Mouse (Mus musculus): ENCODE results near the gene Zfhx3. TPM values are rescaled to one million over a fixed set of nuclear protein-coding genes. Genes with fewer than 3 reads are reported as not detected.

The Zfhx3 gene
- polyA plus RNA-seq, 1 experiment, result 2.5 TPM

- Histone ChIP-seq H3K4me3 (ENCODE audit: insufficient read depth, low read depth, low read length) (no peak overlapping the region), H3K36me3 (ENCODE audit: control insufficient read depth, insufficient read depth, low read length) (no peaks in the 10 kb centered on the region), H3K27me3 (replicated peaks; ENCODE audit: control insufficient read depth, insufficient read depth, low read length) (no peaks in the 10 kb centered on the region), H3K4me1 (ENCODE audit: control insufficient read depth, insufficient read depth, low read length) (no peaks in the 10 kb centered on the region), H3K27ac (ENCODE audit: insufficient read depth, low read depth, low read length) (no peak overlapping the region)
- DNase-seq, result no peak
- TF ChIP-seq POLR2A (IDR thresholded peaks at IDR 0.05; ENCODE audit: low read depth, low read length) (no peak), CTCF (conservative IDR thresholded peaks at IDR 0.05; ENCODE audit: insufficient read depth, insufficient read length, low read depth, low read length) (no peak)
- WGBS, result 49% methylated on average over 8 of the region's 8 CpGs
Observed at GRCm38 (mm10) chr8:108599003-108599402, 656.6 kb downstream of the Zfhx3 start.

- Histone ChIP-seq H3K27ac (ENCODE audit: insufficient read depth, low read depth, low read length) (no peak overlapping the region), H3K4me1 (ENCODE audit: control insufficient read depth, insufficient read depth, low read length) (no peaks in the 10 kb centered on the region), H3K27me3 (replicated peaks; ENCODE audit: control insufficient read depth, insufficient read depth, low read length) (no peaks in the 10 kb centered on the region), H3K36me3 (ENCODE audit: control insufficient read depth, insufficient read depth, low read length) (no peaks in the 10 kb centered on the region), H3K4me3 (ENCODE audit: insufficient read depth, low read depth, low read length) (peak overlapping the region; percentile 23; the same call in 1 of the 2 replicates)
- peak; percentile 23 for DNase-seq
- TF ChIP-seq CTCF (conservative IDR thresholded peaks at IDR 0.05; ENCODE audit: insufficient read depth, insufficient read length, low read depth, low read length), result no peak
- TF ChIP-seq POLR2A (IDR thresholded peaks at IDR 0.05; ENCODE audit: low read depth, low read length), result no peak
- 54% methylated on average over 6 of the region's 6 CpGs for WGBS
Observed at GRCm38 (mm10) chr8:108599558-108599957, 657.1 kb downstream of the Zfhx3 start.

- Histone ChIP-seq H3K4me3 (ENCODE audit: insufficient read depth, low read depth, low read length) (no peak overlapping the region), H3K4me1 (ENCODE audit: control insufficient read depth, insufficient read depth, low read length) (0 out of 2 replicates have a peak, but pooled peaks cover 5% of the 10 kb centered on the region), H3K27me3 (replicated peaks; ENCODE audit: control insufficient read depth, insufficient read depth, low read length) (no peaks in the 10 kb centered on the region), H3K36me3 (ENCODE audit: control insufficient read depth, insufficient read depth, low read length) (no peaks in the 10 kb centered on the region), H3K27ac (ENCODE audit: insufficient read depth, low read depth, low read length) (peak overlapping the region; percentile 75)
- 13% methylated on average over 5 of the region's 5 CpGs for WGBS
- TF ChIP-seq POLR2A (IDR thresholded peaks at IDR 0.05; ENCODE audit: low read depth, low read length) (no peak), CTCF (conservative IDR thresholded peaks at IDR 0.05; ENCODE audit: insufficient read depth, insufficient read length, low read depth, low read length) (no peak)
- no peak for DNase-seq
Observed at GRCm38 (mm10) chr8:108608678-108609077, 666.2 kb downstream of the Zfhx3 start.

- Histone ChIP-seq H3K27me3 (replicated peaks; ENCODE audit: control insufficient read depth, insufficient read depth, low read length) (no peaks in the 10 kb centered on the region), H3K4me3 (ENCODE audit: insufficient read depth, low read depth, low read length) (no peak overlapping the region), H3K36me3 (ENCODE audit: control insufficient read depth, insufficient read depth, low read length) (no peaks in the 10 kb centered on the region), H3K4me1 (ENCODE audit: control insufficient read depth, insufficient read depth, low read length) (0 out of 2 replicates have a peak, but pooled peaks cover 5% of the 10 kb centered on the region), H3K27ac (ENCODE audit: insufficient read depth, low read depth, low read length) (peak overlapping the region; percentile 86)
- DNase-seq, result no peak
- no peak for TF ChIP-seq POLR2A (IDR thresholded peaks at IDR 0.05; ENCODE audit: low read depth, low read length)
- no peak for TF ChIP-seq CTCF (conservative IDR thresholded peaks at IDR 0.05; ENCODE audit: insufficient read depth, insufficient read length, low read depth, low read length)
- 43% methylated on average over 5 of the region's 5 CpGs for WGBS
Observed at GRCm38 (mm10) chr8:108609114-108609513, 666.7 kb downstream of the Zfhx3 start.

- Histone ChIP-seq H3K4me1 (ENCODE audit: control insufficient read depth, insufficient read depth, low read length) (0 out of 2 replicates have a peak, but pooled peaks cover 5% of the 10 kb centered on the region), H3K27ac (ENCODE audit: insufficient read depth, low read depth, low read length) (no peak overlapping the region), H3K4me3 (ENCODE audit: insufficient read depth, low read depth, low read length) (no peak overlapping the region), H3K27me3 (replicated peaks; ENCODE audit: control insufficient read depth, insufficient read depth, low read length) (no peaks in the 10 kb centered on the region), H3K36me3 (ENCODE audit: control insufficient read depth, insufficient read depth, low read length) (no peaks in the 10 kb centered on the region)
- TF ChIP-seq POLR2A (IDR thresholded peaks at IDR 0.05; ENCODE audit: low read depth, low read length), result no peak
- TF ChIP-seq CTCF (conservative IDR thresholded peaks at IDR 0.05; ENCODE audit: insufficient read depth, insufficient read length, low read depth, low read length), result no peak
- WGBS, result 90% methylated on average over 9 of the region's 9 CpGs
- no peak for DNase-seq
Observed at GRCm38 (mm10) chr8:108611141-108611674, 668.8 kb downstream of the Zfhx3 start.

- 54% methylated on average over 11 of the region's 11 CpGs for WGBS
- 0 out of 2 replicates have a peak, but pooled peaks cover 5% of the 10 kb centered on the region for H3K4me1 ChIP-seq (ENCODE audit: control insufficient read depth, insufficient read depth, low read length)
- no peaks in the 10 kb centered on the region for H3K27me3 ChIP-seq (replicated peaks; ENCODE audit: control insufficient read depth, insufficient read depth, low read length)
- no peaks in the 10 kb centered on the region for H3K36me3 ChIP-seq (ENCODE audit: control insufficient read depth, insufficient read depth, low read length)
- peak overlapping the region; percentile 6 for H3K4me3 ChIP-seq (ENCODE audit: insufficient read depth, low read depth, low read length)
- peak; percentile 60 for DNase-seq
- H3K27ac ChIP-seq (ENCODE audit: insufficient read depth, low read depth, low read length), result peak overlapping the region; percentile 62
- TF ChIP-seq CTCF (conservative IDR thresholded peaks at IDR 0.05; ENCODE audit: insufficient read depth, insufficient read length, low read depth, low read length) (no peak), POLR2A (IDR thresholded peaks at IDR 0.05; ENCODE audit: low read depth, low read length) (no peak)
Observed at GRCm38 (mm10) chr8:108611792-108612413, 669.5 kb downstream of the Zfhx3 start.

GRCm38 (mm10) chr8:108612815-108613214, 670.4 kb downstream of the Zfhx3 start:
- H3K27ac ChIP-seq (ENCODE audit: insufficient read depth, low read depth, low read length), result 0 out of 2 replicates have a peak overlapping the region, but pooled peaks have one; percentile 62
- TF ChIP-seq POLR2A (IDR thresholded peaks at IDR 0.05; ENCODE audit: low read depth, low read length), result no peak
- no peak for TF ChIP-seq CTCF (conservative IDR thresholded peaks at IDR 0.05; ENCODE audit: insufficient read depth, insufficient read length, low read depth, low read length)
- H3K4me1 ChIP-seq (ENCODE audit: control insufficient read depth, insufficient read depth, low read length), result 0 out of 2 replicates have a peak, but pooled peaks cover 5% of the 10 kb centered on the region
- no peaks in the 10 kb centered on the region for H3K36me3 ChIP-seq (ENCODE audit: control insufficient read depth, insufficient read depth, low read length)
- H3K27me3 ChIP-seq (replicated peaks; ENCODE audit: control insufficient read depth, insufficient read depth, low read length), result no peaks in the 10 kb centered on the region
- 45% methylated on average over 5 of the region's 5 CpGs for WGBS
- no peak overlapping the region for H3K4me3 ChIP-seq (ENCODE audit: insufficient read depth, low read depth, low read length)
- DNase-seq, result peak; percentile 57

All from kidney, adult 2 months (tissue).